Mouse (Mus musculus) E14TG2a.4 (cell line): Measurements from ENCODE around the gene Cops7a.

ENCODE experiments used
- CTCF ChIP-seq: conservative IDR thresholded peaks from 2 replicates; pipeline ENCODE4 v1.5.1; 2014; ENCODE audit warnings: low read length
- NANOG ChIP-seq: IDR thresholded peaks from 2 replicates; pipeline ENCODE4 v1.6.1; 2014; ENCODE audit warnings: borderline replicate concordance, low read length, mixed read lengths
- POU5F1 ChIP-seq: IDR thresholded peaks from 2 replicates; pipeline ENCODE4 v1.6.1; 2014; ENCODE audit warnings: low read length, borderline replicate concordance

GRCm38 (mm10) chr6:124993365-124993764 is 28.0 kb upstream of the Cops7a start:
- TF ChIP-seq CTCF (no peak), NANOG (no peak), POU5F1 (no peak)
